Mouse (Mus musculus) activated CD4-positive, CD25-positive, alpha-beta regulatory T cell, adult 4 months (primary cell): ENCODE measurements around the gene Ddx41. TPM values are rescaled to one million over a fixed set of nuclear protein-coding genes. Genes with fewer than 3 reads are reported as not detected.
A peak's percentile ranks its signal among the peaks of the same experiment; 100 is the strongest.

Source experiments
- ATAC-seq: one replicate; pipeline ENCODE4 v1.8.0; 2017
- polyA plus RNA-seq, 2 experiments: library from polyadenylated mRNA; unstranded; fragments of 100-300 nt; shearing (Covaris generic); gene quantifications; one replicate each; pipeline ENCODE4 v1.2.1; 2017

The Ddx41 gene
- polyA plus RNA-seq, 2 experiments from 2014 or later = 46.8 to 54.5 TPM

DNA sequence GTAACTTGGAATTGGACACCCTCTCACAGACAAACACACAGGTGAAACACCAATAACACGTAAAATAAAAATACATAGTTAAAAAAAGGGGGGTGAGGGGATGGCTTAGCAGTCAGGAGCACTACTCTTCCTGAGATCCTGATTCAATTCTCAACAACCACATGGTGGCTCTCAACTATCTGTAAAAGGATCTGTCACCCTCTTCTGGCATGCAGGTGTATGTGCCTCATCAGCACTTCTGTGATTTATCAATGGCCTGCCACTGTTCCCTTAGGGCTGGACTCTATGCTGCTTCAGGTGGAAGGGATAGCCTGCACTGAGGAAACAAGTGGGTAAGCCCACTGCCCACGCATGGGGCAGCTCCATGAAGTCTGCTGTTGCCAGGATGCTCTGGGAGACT is 4.5 kb upstream of the Ddx41 start:
- no peak for ATAC-seq

DNA sequence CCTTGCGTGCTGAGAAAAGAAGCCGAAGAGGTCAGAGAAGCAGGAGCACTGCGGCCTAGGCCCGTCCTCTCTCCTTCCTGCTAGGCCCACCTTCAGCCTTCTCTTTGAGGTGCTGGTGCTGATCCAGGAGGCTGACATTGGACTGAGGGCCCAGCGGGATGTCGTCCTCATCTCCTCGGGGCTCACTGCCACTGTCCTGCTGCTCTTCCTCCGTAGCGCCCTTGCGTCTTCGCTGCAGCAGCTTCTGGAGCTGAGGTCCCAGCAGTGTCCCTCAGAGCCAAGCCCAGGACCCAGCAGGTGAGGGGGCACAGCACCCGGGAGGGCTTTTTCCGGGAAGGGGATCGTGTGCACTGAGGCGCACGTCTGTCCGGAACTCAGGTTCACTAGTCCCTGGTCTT is 663 bp downstream of the Ddx41 start:
- no peak for ATAC-seq

DNA sequence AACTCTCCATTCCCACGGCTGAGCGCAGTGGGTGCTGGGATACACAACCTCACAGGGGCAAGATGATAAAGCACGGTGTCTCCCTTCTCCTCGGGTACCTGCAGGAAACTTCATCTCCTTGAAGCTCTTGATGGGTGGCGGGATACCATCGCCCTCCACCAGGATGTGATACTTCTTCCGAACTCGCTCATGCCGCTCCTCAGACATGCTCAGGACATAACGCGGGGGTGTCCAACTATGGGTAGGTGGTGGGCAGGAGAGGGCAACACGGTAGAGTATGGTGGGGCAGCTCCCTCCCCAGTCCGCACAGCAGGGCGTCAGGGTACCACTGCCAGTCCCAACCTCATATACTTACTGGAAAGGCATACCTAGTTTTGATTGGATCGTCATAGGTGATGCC is 1.3 kb downstream of the Ddx41 start:
- no peak for ATAC-seq

DNA sequence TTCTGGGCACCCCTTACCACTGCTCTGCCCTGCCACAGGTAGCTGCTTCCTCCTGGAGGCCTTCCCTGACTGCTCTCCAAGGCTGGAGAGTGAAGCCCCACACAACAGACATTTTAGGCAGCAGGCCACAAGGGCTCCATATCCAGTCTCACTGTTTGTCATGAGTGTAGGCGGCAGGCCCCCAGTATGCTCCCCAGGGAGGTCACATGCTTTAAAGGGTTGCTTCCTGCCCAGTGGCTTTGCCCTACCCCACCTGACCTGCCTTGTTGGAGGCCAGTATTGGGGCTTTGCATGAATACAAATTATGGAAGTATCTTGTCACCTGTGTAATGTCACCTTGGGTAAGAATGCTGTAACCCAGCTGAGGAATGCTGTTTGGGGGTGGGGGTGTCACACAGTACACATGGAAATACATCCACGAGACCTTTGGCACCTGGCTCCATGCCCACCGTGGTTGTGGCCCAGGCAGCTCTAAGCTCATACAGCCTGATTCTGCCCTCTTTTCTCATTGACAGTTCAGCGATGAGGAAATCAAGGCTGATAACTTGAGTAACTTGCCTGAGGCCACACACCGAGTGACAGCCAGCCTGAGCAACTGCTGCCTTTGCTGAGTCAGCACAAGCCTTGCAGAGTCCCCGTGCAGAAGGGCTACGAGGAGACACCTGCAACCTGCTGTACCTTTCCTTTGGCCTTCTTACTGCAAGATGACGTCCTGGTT is 7.1 kb downstream of the Ddx41 start, which contains the start of gene Dok3:
TSS of gene Dok3 (minus strand) at position 99 of the 718 bp plus-strand sequence.
- ATAC-seq = no peak

DNA sequence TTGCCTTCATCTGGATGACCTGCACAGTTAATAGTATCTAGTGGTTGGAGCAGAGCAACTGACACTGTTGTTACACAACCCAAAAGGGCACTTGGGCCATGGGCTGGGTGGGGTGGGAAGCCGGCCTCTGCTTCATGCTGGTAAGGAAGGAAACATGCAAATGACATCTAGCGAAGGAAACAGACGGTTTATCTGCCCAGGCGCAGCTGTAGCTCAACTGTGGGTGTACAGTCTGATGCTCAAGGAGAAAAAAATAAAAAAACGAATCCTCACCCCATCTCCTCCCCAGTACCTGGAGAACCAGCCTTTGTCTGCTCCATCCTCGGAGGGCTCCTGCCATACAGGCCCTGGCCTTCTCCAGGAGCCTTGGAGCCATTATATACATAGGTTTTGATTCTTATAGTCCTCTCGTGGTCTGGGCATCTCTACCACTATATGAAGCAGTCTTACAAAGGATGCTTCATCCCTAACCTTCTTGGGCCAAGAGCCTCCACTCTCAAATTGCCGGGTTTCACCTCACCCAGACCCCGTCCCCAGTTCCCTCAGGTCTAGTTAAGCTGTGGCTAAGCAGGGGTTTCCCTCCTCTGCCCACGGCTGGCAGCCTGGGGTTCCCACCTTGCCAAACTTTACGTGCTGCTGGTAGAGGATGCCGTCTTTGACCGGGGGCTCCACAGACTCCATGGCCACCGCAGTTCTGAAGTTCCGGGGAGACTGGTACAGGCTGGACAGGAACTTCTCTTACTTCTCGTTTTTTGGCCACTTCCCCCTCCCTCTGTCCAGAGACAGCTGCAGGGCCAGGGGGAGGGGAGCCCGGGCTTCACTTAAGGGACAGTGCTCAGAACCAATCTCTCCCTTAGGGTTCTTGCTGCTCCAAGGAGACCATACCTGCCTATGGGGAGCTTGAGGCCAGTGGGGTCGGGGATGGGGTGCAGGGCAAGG is 8.4 kb downstream of the Ddx41 start:
- ATAC-seq = no peak

DNA sequence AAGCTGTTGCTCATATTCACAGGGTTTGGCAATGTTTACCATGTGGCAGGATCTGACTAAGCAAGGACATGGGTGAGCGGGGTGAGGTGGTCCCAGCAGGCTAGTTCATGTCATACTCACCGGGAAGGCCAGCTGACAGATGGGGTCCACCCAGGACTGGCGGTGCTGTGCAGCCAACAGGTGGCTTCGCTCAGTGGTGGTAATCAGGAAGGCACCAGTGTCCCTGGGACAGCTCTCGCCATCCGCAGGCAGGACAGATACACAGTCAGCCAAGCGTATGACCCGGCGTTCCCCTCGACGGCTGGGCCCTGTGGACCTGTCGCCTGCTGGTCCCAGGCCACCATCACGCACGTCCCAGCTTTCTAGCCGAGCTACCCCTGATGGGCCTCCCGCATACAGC is 9.2 kb downstream of the Ddx41 start:
- no peak for ATAC-seq

- ATAC-seq = no peak
Observed at GRCm38 (mm10) chr13:55525733-55526553, 10.5 kb downstream of the Ddx41 start.

DNA sequence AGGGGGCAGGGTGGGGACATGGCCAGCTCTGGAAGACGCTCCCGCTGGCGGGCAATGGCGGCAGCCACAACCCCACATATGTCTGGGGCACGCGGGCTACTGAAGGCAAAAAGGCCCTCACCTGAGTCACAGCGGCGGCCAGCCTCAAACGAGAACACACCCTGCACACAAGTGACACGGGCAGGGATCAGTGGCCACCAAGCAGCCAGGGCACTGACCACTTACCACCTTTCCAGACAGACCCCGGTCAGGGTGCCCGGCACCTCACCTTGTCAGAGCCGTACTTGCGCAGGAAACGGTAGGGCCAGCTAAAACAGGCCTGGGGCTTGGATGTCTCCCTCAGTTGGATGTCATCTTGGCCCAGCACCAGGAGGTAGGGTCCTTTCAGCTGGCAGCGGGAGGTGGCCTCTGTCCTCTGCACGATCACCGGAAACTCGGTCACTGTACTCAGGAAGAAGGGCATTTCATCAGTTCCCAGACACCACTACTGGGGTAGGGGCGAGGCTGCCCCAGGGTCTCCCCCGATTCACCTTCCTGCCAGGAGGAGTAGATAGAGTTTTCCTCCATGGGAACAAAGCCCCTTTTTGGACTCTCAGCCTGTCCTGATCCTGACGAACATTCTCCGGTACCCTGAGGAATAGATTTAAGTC is 12.4 kb downstream of the Ddx41 start:
- ATAC-seq = no peak

DNA sequence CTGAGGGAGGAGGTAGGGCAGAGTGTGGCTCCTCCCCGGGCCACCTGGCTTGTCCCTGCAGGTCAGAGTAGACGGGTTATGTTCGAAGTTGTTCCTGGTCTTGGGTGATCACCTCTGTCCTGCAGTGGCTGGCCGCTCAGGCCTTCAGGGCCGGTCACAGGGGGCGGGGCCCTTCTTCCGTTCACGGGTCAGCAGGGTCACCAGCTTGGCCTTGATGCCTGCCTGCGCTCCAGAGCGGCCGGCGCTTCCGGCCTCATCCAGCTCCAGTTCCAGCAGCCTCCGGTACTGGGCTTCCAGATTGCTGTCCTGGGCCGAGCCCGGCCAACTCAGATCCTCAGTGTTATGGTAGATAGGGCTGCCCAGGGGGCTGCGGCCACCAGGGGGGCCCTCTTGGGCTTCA is 13.2 kb downstream of the Ddx41 start:
- no peak for ATAC-seq

GRCm38 (mm10) chr13:55522730-55523129 is 13.7 kb downstream of the Ddx41 start:
- ATAC-seq = no peak

- no peak for ATAC-seq
Observed at GRCm38 (mm10) chr13:55519606-55520005, 16.9 kb downstream of the Ddx41 start.

DNA sequence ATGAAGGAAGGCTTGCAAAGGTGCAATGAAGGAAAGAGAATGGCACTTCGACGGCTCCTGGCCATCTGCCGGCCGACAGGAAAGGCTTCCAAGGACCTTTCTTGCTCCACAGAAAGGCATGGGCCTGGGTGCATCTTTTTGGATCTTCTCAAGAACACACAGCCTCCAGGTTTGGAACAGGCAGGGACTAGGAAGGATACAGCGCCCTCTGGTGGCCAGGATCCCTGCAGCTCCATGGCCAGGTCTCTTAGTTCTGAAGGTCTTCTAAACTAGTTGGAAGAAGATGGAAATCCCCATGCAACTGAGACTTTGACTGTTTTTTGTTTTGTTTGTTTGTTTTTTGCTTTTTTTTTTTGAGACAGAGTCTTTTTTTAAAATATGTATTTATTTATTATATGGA is 19.5 kb downstream of the Ddx41 start:
- ATAC-seq = no peak

DNA sequence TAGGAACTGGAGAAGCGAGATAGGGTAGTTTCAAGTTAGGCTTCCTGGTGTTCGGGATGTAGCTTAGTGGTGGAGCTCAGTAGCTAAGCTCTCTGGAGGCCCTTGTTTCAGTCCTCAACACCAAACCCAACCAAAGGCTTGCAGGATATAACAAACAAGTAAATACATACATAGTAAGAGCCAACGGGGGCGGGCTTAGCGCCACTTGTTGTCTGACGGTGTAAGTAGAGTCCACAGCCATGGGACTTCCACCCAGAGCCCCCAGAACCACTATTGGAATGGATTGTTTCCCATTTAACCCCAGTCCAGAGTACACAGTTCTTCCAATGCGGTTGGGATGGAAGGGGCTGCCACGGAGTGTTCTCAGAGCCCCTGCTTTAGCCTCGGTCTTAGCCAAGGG is 22.6 kb downstream of the Ddx41 start:
- ATAC-seq = no peak

GRCm38 (mm10) chr13:55513111-55513748 is 23.2 kb downstream of the Ddx41 start, which contains the start of gene Pdlim7:
Gene Pdlim7 (minus strand): TSS chr13:55513676.
- peak; percentile 83 for ATAC-seq

DNA sequence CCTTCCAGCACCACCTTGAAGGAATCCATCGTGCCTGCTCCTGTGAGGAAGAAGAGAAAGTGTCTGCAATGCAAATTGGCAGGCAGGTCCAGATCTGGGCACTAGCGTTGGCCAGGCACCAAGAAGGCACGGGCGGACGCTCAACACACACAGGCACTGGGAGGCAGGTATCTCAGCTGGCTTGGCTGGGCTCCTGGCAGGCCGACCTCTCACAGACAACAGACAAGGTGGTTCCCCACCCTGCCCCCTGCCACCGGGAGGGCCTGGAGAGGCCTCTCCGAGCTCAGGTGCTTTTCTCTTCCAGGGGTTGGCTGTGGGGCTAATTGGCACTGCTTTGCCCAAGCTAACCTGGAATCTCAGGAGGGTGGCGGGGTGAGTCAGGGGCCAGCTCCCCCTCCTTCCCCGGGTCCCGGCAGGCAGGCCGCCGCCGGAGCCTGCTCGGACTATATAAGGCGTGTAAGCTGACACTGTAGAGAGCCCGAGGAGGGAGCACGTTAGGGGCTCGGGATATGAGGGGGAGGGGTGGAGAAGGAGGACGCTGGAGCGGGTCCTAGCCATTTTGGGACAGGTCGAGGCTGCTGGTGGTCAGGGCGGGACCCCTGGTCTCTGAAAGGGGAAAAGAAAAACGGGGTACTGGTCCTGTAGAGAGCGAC is 24.0 kb downstream of the Ddx41 start:
- no peak for ATAC-seq

DNA sequence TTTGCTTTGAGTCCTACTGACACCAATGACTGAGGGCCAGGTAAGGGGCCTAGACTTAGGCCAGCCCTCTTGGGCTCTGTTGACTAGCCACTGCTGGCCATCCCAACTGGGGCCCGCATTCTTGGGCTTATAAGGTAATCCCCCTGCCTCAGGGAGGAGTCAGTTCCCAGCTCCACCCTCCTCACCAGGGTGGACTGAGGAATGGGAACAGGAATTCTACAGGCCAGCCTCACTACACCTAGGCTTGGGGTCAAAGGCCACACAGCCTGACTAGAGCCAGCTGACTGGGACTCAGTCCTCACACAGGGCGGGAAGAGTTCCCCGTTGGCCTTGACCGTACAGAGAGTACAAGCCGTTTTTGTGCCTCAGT is 25.0 kb downstream of the Ddx41 start:
- ATAC-seq = no peak

DNA sequence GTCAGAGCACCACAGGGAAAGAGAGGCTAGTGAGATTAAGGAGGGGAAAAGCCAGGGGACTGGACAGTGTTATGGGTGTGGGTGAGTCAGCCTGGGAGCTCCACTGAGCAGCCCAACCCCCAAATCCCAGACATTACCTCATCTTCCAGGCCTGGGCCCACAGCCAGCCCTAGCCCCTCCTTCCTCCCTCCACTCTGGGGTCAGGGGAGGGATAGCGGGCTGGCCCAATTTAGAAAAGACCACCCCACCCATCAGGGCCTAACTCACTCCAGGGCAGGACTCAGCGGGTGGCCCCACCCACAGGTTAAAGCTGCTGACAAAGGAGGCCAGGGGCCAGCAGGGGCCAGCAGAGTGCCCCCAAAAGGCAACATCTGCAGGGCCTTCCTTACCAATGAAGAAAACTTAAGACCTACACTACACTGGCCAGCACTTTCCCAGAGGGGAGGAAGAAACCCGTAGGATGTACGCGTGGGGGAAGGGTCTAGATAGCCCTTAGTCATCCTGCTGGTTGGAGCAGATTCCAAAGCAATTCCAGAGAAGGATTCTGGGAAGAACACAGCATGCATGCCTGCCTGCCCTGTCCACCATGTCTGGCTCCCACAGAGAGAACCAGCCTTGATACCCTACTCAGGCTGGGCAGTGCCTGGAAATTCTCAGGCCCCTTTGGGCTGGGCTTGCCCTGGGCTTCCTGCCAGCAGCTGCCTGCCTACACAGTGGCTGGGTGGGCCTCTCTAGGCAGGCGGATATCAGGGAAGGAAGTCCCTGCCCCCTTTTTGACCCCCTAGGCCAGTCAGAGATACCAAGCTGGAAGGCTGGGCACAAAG is 25.6 kb downstream of the Ddx41 start:
- no peak for ATAC-seq

GRCm38 (mm10) chr13:55510332-55510667 is 26.2 kb downstream of the Ddx41 start:
- ATAC-seq = no peak

DNA sequence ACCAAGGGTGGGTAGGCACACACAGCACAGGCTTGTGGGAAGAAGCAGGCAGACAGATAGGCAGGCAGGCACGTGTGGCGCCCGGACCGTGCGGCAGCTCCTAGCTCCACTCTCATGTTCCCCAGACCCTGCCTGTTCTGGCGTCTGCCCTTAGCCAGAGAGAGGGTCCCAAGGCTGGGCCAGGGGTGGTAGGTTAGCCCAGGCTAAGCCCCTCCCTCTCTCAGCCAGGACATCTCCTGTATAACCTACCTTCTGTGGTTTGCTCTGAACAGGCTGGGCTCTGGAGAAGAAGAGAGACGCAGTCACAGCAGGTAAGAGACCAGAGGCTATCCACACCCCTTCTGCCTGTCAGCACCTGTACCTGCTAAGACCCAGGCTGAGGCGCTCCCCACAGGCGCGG is 27.9 kb downstream of the Ddx41 start:
- ATAC-seq = no peak

DNA sequence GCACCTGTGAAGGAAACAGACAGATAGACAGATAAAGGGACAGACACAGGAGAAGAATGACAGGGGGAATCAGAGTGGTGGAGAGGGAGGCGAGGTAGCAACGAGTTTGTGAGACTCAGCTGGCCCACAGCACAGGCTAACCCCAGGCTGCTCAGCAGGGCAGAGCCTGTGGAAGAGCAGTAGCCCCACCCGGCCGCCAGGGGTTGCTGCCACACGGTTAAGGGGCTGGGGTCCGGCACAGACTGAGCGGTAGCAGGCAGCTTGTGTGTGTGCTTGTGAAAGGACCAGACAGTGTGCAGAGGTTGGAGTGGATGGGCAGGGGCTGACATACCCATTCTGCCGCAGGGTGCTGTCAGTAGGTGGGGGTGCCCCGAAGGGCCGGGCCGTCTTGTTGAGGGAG is 28.6 kb downstream of the Ddx41 start:
- no peak for ATAC-seq

DNA sequence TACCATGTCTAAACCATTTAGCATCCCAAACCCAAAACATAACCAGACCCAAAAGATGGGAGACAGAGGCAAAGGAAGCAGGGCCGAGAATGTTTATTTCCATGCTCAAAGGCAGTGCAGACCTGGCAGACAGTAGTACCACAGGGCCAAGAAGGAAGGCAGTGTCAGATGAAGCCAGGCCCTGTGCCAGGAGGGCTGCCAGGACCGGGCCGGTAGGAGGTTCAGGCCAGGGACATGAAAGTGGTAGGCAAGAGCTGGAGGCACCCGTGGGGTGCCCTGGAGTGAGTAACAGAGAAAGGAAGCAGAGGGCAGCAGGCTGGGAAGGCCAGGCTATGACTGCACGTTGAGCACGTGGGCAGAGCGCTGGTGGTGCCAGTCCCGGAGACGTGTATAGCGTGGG is 29.8 kb downstream of the Ddx41 start:
- no peak for ATAC-seq
